Mouse (Mus musculus): ENCODE measurements around the gene Jak1. TPM values are rescaled to one million over a fixed set of nuclear protein-coding genes. Genes with fewer than 3 reads are reported as not detected.
"Not testable (repeated sequence)": the region's sequence is repeated elsewhere in the genome, so short reads cannot be mapped to it uniquely, and the experiment has no call there.

Gene Jak1
- polyA plus RNA-seq, 1 experiment from 2014 or later: 80.0 TPM

DNA sequence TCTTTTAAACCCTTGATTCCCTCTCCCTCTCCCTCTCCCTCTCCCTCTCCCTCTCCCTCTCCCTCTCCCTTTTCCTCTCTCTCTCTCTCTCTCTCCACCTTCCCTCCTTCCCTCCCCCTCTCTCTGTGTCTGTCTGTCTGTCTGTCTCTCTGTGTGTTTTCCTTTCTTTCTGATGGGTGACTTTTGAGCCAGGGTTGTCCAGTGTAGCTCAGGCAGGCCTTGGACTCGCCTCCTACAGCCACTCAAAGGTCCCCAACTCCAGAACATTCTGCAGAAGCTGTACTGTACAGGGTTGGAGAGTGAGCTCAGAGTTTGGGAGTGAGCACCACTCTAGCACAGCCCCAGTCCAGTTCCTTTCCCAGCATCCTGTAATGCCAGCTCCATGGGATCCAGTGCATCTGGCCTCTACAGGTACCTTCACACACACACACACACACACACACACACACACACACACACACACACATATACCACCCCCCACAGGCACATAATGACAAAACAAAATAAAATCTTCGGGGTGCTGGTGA is 20.9 kb upstream of the Jak1 start:
- Histone ChIP-seq H3K4me1 (replicated peaks; ENCODE audit: control insufficient read depth, insufficient read depth, low read length) (no peaks in the 10 kb centered on the region), H3K36me3 (ENCODE audit: control insufficient read depth, insufficient read depth, low read length) (no peaks in the 10 kb centered on the region), H3K27ac (ENCODE audit: low read depth, low read length) (no peak overlapping the region), H3K4me3 (ENCODE audit: low read depth, low read length) (no peak overlapping the region), H3K9me3 (ENCODE audit: control insufficient read depth, low read length) (no peaks in the 10 kb centered on the region), H3K9ac (ENCODE audit: low read depth, low read length) (no peak overlapping the region), H3K4me2 (no peak overlapping the region), H3K27me3 (replicated peaks; ENCODE audit: control insufficient read depth, insufficient read depth, low read length) (no peaks in the 10 kb centered on the region)
- no peak for DNase-seq (ENCODE audit: low spot score)
- no peak for ATAC-seq (replicated peaks; ENCODE audit: low FRiP score)
- 71% methylated on average over 2 of the region's 2 CpGs for WGBS

DNA sequence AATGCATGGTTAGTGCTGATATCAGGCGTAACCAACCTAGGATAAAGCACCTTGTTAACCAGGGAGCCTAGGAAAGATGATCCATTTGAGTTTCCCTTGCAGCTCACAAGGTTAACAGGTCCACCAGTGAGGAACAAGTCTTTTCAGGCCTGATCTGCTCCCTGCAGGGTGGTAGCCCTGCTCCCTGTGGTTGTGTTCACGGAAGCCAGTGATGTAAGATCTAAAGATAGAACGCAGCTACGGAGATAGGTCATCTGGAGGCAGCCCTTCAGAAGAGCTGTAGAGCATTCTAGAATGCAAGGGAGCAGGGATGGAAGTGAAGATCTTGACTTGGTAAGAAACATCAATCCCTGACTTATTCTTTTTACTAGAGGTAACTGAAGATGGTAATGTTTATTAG is 18.9 kb upstream of the Jak1 start:
- no peak overlapping the region for H3K27ac ChIP-seq (ENCODE audit: low read depth, low read length)
- no peaks in the 10 kb centered on the region for H3K4me1 ChIP-seq (replicated peaks; ENCODE audit: control insufficient read depth, insufficient read depth, low read length)
- H3K4me3 ChIP-seq (ENCODE audit: low read depth, low read length): no peak overlapping the region
- WGBS: 44% methylated on average over 4 of the region's 4 CpGs
- ATAC-seq (replicated peaks; ENCODE audit: low FRiP score): no peak; the same call in 1 of the 2 replicates
- no peak for DNase-seq (ENCODE audit: low spot score)
- H3K36me3 ChIP-seq (ENCODE audit: control insufficient read depth, insufficient read depth, low read length): no peaks in the 10 kb centered on the region
- no peak overlapping the region for H3K9ac ChIP-seq (ENCODE audit: low read depth, low read length)
- no peaks in the 10 kb centered on the region for H3K9me3 ChIP-seq (ENCODE audit: control insufficient read depth, low read length)
- no peak overlapping the region for H3K4me2 ChIP-seq
- H3K27me3 ChIP-seq (replicated peaks; ENCODE audit: control insufficient read depth, insufficient read depth, low read length): no peaks in the 10 kb centered on the region

DNA sequence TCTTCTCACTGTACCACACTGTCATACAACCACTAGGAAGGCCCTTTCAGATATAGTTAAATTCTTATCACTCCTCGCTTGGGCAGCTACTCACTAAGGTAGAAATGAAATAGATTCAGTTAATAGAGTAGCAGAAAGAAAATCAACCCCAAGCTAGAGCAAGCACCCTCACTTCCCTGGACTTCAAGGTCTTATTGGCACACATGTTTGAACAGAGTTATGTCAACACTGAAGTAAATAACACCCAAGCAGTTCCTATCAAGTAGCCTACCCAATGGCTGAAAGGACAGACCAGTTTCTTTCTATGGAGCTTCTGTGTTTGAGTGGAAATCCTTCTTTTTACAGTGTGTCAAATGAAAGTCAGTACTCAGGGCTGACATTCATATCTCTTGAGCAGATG is 17.2 kb upstream of the Jak1 start:
- ATAC-seq (replicated peaks; ENCODE audit: low FRiP score): no peak
- Histone ChIP-seq H3K4me1 (replicated peaks; ENCODE audit: control insufficient read depth, insufficient read depth, low read length) (no peaks in the 10 kb centered on the region), H3K4me3 (ENCODE audit: low read depth, low read length) (no peak overlapping the region), H3K4me2 (no peak overlapping the region), H3K9me3 (ENCODE audit: control insufficient read depth, low read length) (no peaks in the 10 kb centered on the region), H3K36me3 (ENCODE audit: control insufficient read depth, insufficient read depth, low read length) (no peaks in the 10 kb centered on the region), H3K27me3 (replicated peaks; ENCODE audit: control insufficient read depth, insufficient read depth, low read length) (no peaks in the 10 kb centered on the region), H3K9ac (ENCODE audit: low read depth, low read length) (no peak overlapping the region), H3K27ac (ENCODE audit: low read depth, low read length) (no peak overlapping the region)
- DNase-seq (ENCODE audit: low spot score): no peak
- WGBS: 63% methylated on average over 1 of the region's 1 CpGs

DNA sequence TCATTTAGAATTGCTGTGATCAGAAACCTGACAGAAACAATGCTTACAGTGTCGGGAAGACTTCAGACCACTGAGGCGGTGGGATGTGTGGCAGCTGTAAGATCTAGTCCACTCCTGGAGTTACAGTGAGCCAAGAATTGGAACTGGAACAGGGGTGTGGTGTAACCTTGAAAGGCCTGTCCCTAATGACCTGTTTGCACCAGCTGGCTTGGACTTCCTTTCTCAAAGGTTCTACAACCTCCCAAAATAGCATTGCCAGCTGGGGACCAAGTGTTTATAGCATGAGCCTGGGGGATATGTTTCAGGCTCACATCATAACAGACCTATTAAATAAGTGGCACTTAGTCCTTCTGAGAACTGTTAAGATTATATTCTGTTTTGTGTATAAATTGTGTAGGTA is 15.0 kb upstream of the Jak1 start:
- ATAC-seq (replicated peaks; ENCODE audit: low FRiP score): no peak
- WGBS: 78% methylated on average over 2 of the region's 2 CpGs
- Histone ChIP-seq H3K4me3 (ENCODE audit: low read depth, low read length) (no peak overlapping the region), H3K9ac (ENCODE audit: low read depth, low read length) (no peak overlapping the region), H3K27me3 (replicated peaks; ENCODE audit: control insufficient read depth, insufficient read depth, low read length) (no peaks in the 10 kb centered on the region), H3K4me1 (replicated peaks; ENCODE audit: control insufficient read depth, insufficient read depth, low read length) (no peaks in the 10 kb centered on the region), H3K27ac (ENCODE audit: low read depth, low read length) (no peak overlapping the region), H3K4me2 (no peak overlapping the region), H3K36me3 (ENCODE audit: control insufficient read depth, insufficient read depth, low read length) (no peaks in the 10 kb centered on the region), H3K9me3 (ENCODE audit: control insufficient read depth, low read length) (no peaks in the 10 kb centered on the region)
- no peak for DNase-seq (ENCODE audit: low spot score)

DNA sequence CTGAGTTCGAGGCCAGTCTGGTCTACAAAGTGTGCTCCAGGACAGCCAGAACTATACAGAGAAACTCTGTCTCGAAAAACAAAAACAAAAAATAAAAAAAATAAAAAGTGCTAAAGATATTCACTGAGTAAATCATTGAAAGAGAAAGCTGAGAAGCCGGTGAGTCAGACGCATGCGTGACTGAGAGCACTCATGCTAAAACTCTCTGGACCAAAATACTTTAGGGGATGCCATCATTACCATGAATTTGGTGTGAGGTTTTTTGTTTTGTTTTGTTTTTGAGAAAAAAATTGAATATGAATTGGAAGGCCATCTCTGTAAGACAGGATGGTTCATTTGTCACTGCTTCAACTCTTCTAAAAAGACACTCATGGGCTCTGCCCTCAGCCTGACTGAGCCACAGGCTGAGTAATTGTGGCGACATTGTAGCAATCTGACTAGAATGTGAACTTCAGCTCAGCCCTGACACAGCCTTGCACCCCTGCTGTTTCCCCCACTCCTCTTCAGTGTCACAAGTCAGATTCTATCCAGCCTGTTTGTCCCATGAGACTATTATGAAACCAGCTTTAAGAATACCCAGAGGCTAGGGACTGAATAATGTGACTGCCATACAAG is 11.5 kb upstream of the Jak1 start:
- H3K4me3 ChIP-seq (ENCODE audit: low read depth, low read length): no peak overlapping the region
- H3K4me1 ChIP-seq (replicated peaks; ENCODE audit: control insufficient read depth, insufficient read depth, low read length): no peaks in the 10 kb centered on the region
- no peak for ATAC-seq (replicated peaks; ENCODE audit: low FRiP score)
- H3K36me3 ChIP-seq (ENCODE audit: control insufficient read depth, insufficient read depth, low read length): no peaks in the 10 kb centered on the region
- no peaks in the 10 kb centered on the region for H3K9me3 ChIP-seq (ENCODE audit: control insufficient read depth, low read length)
- no peak for DNase-seq (ENCODE audit: low spot score)
- no peaks in the 10 kb centered on the region for H3K27me3 ChIP-seq (replicated peaks; ENCODE audit: control insufficient read depth, insufficient read depth, low read length)
- no peak overlapping the region for H3K9ac ChIP-seq (ENCODE audit: low read depth, low read length)
- no peak overlapping the region for H3K27ac ChIP-seq (ENCODE audit: low read depth, low read length)
- WGBS: 83% methylated on average over 6 of the region's 6 CpGs
- H3K4me2 ChIP-seq: no peak overlapping the region

DNA sequence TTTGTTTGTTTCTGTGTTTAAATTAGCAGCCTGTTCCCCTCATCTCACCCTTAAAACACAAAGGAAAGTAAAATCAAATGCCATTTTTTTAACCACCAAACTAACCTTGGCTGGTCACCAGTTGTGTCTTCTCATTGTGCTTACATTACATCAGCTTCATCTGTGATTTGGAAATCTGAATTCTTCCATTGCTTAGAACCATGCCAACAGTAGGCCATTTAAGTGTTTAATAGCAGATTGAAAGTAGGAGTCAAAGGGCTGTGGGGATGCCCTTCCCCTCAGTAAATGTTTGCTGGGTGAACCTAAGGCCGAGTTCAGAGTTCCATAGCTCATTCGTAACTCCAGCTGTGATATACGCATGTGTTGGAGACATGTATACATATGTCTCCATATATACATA is 10.8 kb upstream of the Jak1 start:
- DNase-seq (ENCODE audit: low spot score) (no peak), ATAC-seq (replicated peaks; ENCODE audit: low FRiP score) (no peak)
- no peaks in the 10 kb centered on the region for H3K27me3 ChIP-seq (replicated peaks; ENCODE audit: control insufficient read depth, insufficient read depth, low read length)
- H3K4me2 ChIP-seq: no peak overlapping the region
- no peak overlapping the region for H3K9ac ChIP-seq (ENCODE audit: low read depth, low read length)
- no peak overlapping the region for H3K27ac ChIP-seq (ENCODE audit: low read depth, low read length)
- 86% methylated on average over 3 of the region's 3 CpGs for WGBS
- no peak overlapping the region for H3K4me3 ChIP-seq (ENCODE audit: low read depth, low read length)
- H3K9me3 ChIP-seq (ENCODE audit: control insufficient read depth, low read length): no peaks in the 10 kb centered on the region
- H3K36me3 ChIP-seq (ENCODE audit: control insufficient read depth, insufficient read depth, low read length): no peaks in the 10 kb centered on the region
- no peaks in the 10 kb centered on the region for H3K4me1 ChIP-seq (replicated peaks; ENCODE audit: control insufficient read depth, insufficient read depth, low read length)

DNA sequence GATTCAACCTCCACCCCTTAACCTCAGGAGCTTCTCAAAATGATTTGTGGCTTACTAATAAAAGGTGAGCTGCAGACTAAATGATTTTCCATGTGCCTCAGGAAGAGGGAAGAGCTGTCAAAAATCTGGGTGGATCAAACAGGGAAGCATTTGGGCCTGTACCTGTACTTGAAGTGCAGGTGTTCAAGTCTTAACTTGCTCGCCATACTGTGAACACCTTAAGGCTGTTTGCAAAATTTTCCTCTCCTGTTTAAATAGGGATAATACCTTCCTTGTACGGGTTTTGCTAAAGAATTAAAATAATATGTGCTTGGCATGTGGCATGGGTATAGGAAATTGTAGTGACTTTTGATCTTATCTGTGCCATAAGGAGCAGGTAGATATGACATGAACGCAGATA is 5.7 kb upstream of the Jak1 start:
- no peaks in the 10 kb centered on the region for H3K27me3 ChIP-seq (replicated peaks; ENCODE audit: control insufficient read depth, insufficient read depth, low read length)
- no peak overlapping the region for H3K4me2 ChIP-seq
- H3K4me3 ChIP-seq (ENCODE audit: low read depth, low read length): no peak overlapping the region
- DNase-seq (ENCODE audit: low spot score) (no peak), ATAC-seq (replicated peaks; ENCODE audit: low FRiP score) (no peak)
- no peak overlapping the region for H3K9ac ChIP-seq (ENCODE audit: low read depth, low read length)
- no peaks in the 10 kb centered on the region for H3K36me3 ChIP-seq (ENCODE audit: control insufficient read depth, insufficient read depth, low read length)
- H3K9me3 ChIP-seq (ENCODE audit: control insufficient read depth, low read length): no peaks in the 10 kb centered on the region
- 81% methylated on average over 3 of the region's 3 CpGs for WGBS
- no peaks in the 10 kb centered on the region for H3K4me1 ChIP-seq (replicated peaks; ENCODE audit: control insufficient read depth, insufficient read depth, low read length)
- H3K27ac ChIP-seq (ENCODE audit: low read depth, low read length): no peak overlapping the region

DNA sequence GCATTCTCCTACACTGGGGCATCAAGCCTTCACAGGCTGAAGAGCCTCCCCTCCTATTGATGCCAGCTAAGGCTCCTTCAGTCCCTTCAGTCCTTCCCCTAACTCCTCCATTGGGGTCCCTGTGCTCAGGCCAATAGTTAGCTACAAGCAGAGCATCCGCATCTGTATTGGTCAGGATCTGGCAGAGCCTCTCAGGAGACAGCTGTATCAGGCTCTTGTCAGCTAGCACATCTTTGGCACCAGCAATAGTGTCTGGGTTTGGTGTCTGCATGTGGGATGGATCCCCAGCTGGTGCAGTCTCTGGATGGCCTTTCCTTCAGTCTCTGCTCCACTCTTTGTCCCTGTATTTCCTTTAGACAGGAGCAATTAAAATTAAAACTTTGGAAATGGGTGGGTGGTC is 3.4 kb upstream of the Jak1 start:
- DNase-seq (ENCODE audit: low spot score); H3K27me3 ChIP-seq (replicated peaks; ENCODE audit: control insufficient read depth, insufficient read depth, low read length); ATAC-seq (replicated peaks; ENCODE audit: low FRiP score); H3K27ac ChIP-seq (ENCODE audit: low read depth, low read length); H3K36me3 ChIP-seq (ENCODE audit: control insufficient read depth, insufficient read depth, low read length); H3K4me1 ChIP-seq (replicated peaks; ENCODE audit: control insufficient read depth, insufficient read depth, low read length); H3K9ac ChIP-seq (ENCODE audit: low read depth, low read length); H3K4me3 ChIP-seq (ENCODE audit: low read depth, low read length); H3K9me3 ChIP-seq (ENCODE audit: control insufficient read depth, low read length); H3K4me2 ChIP-seq: not testable (repeated sequence)
- WGBS: 84% methylated on average over 1 of the region's 1 CpGs

DNA sequence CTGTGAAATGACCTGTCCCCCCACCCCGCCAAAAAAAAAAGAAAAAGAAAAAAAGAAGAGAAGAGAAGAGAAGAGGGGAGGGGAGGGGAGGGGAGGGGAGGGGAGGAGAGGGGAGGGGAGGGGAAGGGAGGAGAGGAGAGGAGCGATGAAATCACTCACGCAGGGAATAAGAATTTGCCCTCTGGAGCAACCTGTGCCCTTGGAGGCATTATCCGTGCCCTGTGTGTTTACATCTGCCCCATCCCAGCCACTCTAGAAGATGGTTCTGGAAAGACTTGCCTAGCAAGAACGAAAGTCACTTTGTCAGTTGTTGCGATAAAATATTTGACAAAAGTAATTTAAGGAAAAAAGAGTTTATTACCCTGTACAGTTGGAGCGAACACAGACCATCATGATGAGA is 441 bp upstream of the Jak1 start:
- Histone ChIP-seq H3K4me2 (peak overlapping the region; percentile 84), H3K9ac (ENCODE audit: low read depth, low read length) (no peak overlapping the region), H3K27ac (ENCODE audit: low read depth, low read length) (no peak overlapping the region), H3K36me3 (ENCODE audit: control insufficient read depth, insufficient read depth, low read length) (no peaks in the 10 kb centered on the region), H3K27me3 (replicated peaks; ENCODE audit: control insufficient read depth, insufficient read depth, low read length) (no peaks in the 10 kb centered on the region), H3K4me3 (ENCODE audit: low read depth, low read length) (peak overlapping the region; percentile 99), H3K9me3 (ENCODE audit: control insufficient read depth, low read length) (no peaks in the 10 kb centered on the region), H3K4me1 (replicated peaks; ENCODE audit: control insufficient read depth, insufficient read depth, low read length) (peaks cover 22% of the 10 kb centered on the region)
- ATAC-seq (replicated peaks; ENCODE audit: low FRiP score) (peak; percentile 21; the same call in 1 of the 2 replicates), DNase-seq (ENCODE audit: low spot score) (no peak)
- WGBS: 27% methylated on average over 6 of the region's 7 CpGs
